9 mouse cellular contexts compared by ENCODE assay signal in genomic region chr1:132802380-132802779, GRCm38 (mm10).
DNase-seq lines count a peak whose midpoint lies in the region; ATAC-seq lines count a peak whose summit lies in the region.
"Had no signal": no experiment of that assay in that cellular context is flagged by ENCODE, and none has a peak within 500 bp of the region (broad histone marks: within the 10 kb centered on the region; RNA-seq: fewer than 3 reads in every experiment).

No protein-coding gene starts in this region.

- peak; percentile 22 for DNase-seq in heart, postnatal 4 days
- no peak for DNase-seq in heart, adult 8-10 months (ENCODE audit: low spot score)
- peak; percentile 41 for DNase-seq in retina, embryonic 14.5 days (ENCODE audit: low spot score)
- no peak for DNase-seq in retina, postnatal 1 day
- peak; percentile 50 to 65 for DNase-seq in adrenal gland, postnatal 36 days
- DNase-seq in spleen, adult 18-20 months, result no peak
- no peak for DNase-seq in gastrocnemius, postnatal 25 days

- ATAC-seq in granulocyte monocyte progenitor cell, adult 5-6 weeks (replicated peaks; ENCODE audit: poor library complexity, severe bottlenecking), result peak; percentile 45; the same call in 1 of the 2 replicates
- ATAC-seq: forebrain, embryonic 14.5 days had no signal

Comparison
In these comparisons a context has a peak if more than half of its experiments do, and no peak if none do; other contexts are left out.
1. DNase-seq: peak in heart, postnatal 4 days (single experiment), retina, embryonic 14.5 days (single experiment) and adrenal gland, postnatal 36 days (2 of 2); none in heart, adult 8-10 months (single experiment), retina, postnatal 1 day (single experiment), spleen, adult 18-20 months (0 of 2) and gastrocnemius, postnatal 25 days (single experiment).